Mouse (Mus musculus) cerebellum, postnatal 4 days (tissue): Measurements from ENCODE around the gene Lilra5.
"Not testable (repeated sequence)": the region's sequence is repeated elsewhere in the genome, so short reads cannot be mapped to it uniquely, and the experiment has no call there.

Source experiments
- DNase-seq, 2 experiments: peaks; one replicate each; pipeline ENCODE4 v3.0.0; 2022; ENCODE audit warnings: low spot score in 2 of 2, mixed read lengths in 1 of 2

The Lilra5 gene

DNA sequence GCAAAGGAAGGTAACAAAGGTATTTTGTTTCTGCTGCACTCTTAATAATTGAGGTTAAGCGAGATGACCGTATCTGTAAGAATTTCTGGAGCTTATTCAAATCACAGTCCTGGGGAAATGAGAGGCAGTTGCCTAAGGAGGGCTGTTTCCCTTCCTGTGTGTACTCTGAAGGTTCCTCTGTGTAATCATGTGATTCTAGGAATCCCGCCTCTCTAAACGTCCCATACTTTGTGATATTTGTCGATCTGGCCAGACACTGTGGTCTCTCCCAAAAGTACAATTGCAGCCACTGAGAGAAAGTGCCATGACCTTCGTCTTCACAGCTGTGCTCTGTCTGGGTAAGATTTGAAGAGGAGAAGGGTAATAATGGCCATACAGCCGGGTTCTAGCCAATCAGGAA is at the start of gene Lilra5:
Gene Lilra5 (plus strand): TSS at position 301 of the 400 bp plus-strand sequence.
- no peak for DNase-seq

GRCm38 (mm10) chr7:4207126-4207525 is 30.4 kb upstream of the Lilra5 start:
- no peak for DNase-seq

- DNase-seq = no peak
Observed at GRCm38 (mm10) chr7:4208626-4209025, 28.9 kb upstream of the Lilra5 start.

DNA sequence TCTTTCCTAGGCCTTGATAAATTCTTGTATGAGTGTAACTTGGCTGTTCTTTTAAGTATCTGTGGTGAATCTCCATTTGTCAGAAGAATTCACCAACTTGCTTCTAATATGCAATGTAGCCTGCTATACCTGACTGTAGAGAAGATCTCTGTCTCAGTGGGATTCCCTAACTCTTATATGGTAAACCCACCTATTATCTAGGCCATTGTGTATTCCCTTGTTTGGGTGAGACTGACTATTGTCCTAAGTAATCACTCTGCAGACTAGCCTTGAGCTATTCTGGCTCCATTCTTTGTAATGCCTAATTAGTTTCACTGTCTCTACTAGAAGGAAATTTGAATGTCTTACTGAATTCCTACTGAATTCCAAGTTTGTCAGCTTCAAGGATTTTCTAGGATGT is 24.1 kb upstream of the Lilra5 start:
- DNase-seq = not testable (repeated sequence)

- DNase-seq = no peak
Observed at GRCm38 (mm10) chr7:4215396-4215795, 22.2 kb upstream of the Lilra5 start.

DNA sequence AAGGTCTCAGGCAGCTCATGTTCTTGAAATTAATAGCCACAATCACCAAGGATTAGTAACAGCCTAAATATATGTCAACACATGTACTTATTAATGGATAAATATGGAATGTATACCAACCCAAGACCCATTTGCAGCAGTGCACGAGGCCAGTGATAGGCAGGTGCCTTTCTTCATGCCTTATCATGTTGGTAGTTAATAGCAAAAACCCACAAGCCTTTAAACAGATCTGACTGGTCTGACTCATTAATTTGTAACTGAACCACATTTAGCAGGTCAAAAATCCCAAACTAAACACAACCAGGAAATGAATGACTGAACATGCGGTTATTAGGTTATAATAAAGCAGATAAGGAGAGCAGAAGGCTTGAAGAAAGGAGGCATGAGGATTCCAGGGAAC is 21.7 kb upstream of the Lilra5 start:
- DNase-seq = no peak

DNA sequence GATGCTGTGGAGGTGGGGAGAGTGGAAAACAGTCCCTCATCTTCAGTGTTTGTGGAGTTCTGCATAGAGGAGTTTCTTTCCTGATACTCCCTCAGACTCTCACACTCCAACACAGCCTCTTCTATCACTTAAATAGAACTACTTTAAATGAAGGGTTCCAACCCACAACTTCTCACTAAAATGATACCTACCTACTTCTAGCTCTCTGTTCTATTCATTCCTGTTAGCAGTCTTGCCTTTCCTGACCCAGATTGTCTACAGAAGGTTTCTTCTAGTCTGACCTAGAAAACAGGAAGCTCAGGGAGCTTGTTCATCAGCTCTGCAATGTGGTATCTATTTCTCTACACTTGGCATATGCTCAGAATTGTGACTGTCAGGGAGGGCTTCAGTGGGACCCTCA is 2.0 kb upstream of the Lilra5 start:
- DNase-seq = no peak

- no peak for DNase-seq
Observed at GRCm38 (mm10) chr7:4239038-4239721, 1.6 kb downstream of the Lilra5 start.

DNA sequence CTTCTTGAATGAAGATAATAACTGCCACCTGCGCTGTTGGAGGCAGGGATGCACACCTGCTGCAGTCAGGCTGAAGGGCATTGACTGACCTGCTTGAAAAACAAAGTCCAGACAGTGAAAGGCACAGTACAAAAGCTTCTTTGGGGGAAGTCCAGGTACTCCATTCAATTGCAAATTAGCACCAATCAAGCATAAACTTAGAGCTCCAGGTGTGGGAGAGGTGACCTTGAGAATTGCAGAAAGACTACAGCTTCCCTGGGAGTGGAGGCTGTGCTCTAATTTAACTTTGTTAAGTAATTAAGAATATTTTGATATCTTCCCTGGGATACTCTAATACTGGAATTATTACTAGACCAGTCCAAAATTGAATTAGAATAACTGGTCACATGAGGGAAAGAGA is 13.7 kb downstream of the Lilra5 start:
- not testable (repeated sequence) for DNase-seq

DNA sequence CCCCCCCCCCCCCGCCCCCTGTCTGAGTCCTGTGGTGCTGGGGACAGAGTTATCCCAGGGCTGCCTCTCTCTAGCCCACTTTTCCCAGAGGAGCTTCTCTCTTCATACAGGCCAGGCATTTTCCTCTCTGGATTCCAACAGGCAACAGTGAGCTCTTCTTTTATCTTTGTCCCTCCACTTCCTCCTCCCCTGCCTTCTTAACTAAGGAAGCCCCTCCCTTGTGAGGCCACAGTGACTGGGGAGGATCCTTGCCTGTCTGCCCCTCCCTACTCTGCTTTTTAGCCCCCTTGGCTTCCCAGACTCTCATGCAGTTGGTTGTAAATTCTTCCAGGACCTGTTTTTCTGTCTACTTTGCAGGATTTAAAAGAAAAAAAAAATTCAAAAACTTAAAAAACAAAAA is 18.5 kb downstream of the Lilra5 start:
- DNase-seq = not testable (repeated sequence)

- DNase-seq = not testable (repeated sequence)
Observed at GRCm38 (mm10) chr7:4260521-4260920, 23.0 kb downstream of the Lilra5 start.

DNA sequence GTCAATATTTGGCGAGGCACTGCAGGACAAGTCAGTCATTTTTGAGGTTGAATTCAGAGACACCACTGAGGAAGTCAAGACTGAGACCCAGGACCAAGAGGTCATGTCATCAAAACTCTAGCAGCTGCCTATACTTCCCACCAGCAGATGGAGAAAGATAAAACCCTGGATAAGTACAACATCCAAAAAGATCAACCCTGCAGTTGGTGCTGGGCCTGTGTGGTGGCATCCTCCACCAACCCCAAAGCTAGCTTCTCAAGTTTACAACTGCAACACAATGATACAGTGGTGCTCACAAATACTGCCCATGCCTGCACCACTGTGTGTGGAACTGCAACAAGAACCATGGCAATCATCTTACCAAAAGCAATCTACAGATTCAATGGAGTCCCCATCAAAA is 34.6 kb downstream of the Lilra5 start:
- DNase-seq = not testable (repeated sequence)

GRCm38 (mm10) chr7:4273874-4274273 is 36.3 kb downstream of the Lilra5 start:
- DNase-seq = not testable (repeated sequence)

- not testable (repeated sequence) for DNase-seq
Observed at GRCm38 (mm10) chr7:4275500-4275899, 37.9 kb downstream of the Lilra5 start.

GRCm38 (mm10) chr7:4292638-4293037 is 55.1 kb downstream of the Lilra5 start:
- no peak for DNase-seq
